9 mouse cellular contexts compared by ENCODE assay signal in the genomic region with DNA sequence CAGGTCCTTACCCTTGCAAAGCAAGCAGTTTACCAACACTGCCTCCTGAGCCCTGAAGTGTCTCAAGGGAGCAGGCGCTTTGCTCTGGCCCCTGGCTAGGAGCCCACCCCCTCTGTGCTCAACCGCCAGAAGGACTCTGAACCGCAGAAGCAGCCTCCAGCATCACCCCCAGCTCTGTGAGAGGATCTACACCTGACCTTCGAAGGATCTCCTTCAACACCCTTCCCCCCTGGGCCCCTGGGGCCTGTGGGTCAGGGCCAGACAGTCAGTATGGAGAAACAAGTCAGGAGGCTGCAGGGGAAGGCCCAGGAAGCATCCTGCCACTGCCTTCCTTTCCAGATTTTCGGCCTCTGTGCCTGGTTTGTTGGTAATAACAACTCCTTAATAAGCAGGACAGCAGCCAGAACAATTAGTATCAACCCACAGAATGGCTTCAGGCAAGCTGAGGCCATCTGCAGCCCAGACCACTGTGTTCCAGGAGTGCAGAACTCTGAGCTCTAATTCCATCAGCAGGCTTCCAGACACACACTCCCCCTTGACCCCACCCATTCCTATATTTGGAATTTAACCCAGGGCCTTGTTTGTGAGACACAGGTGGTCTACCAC. TPM values are rescaled to one million over a fixed set of nuclear protein-coding genes. Genes with fewer than 3 reads are reported as not detected.
DNase-seq lines count a peak whose midpoint lies in the region; ATAC-seq and TF ChIP-seq lines count a peak whose summit lies in the region.
"Had no signal": no experiment of that assay in that cellular context is flagged by ENCODE, and none has a peak within 500 bp of the region (broad histone marks: within the 10 kb centered on the region; RNA-seq: fewer than 3 reads in every experiment).

No protein-coding gene starts in this region.

- no peak for TF ChIP-seq POLR2A in brain, embryonic 14.5 days (IDR thresholded peaks at IDR 0.05; ENCODE audit: borderline replicate concordance, extremely low read depth, insufficient read depth, insufficient read length, poor library complexity, severe bottlenecking)

- no peak overlapping the region for H3K4me2 ChIP-seq in kidney, embryonic 15.5 days
- H3K4me2 ChIP-seq in intestine, embryonic 16.5 days (ENCODE audit: low read depth, low read length), result no peak overlapping the region
- peak overlapping the region; percentile 8; the same call in 1 of the 2 replicates for H3K4me2 ChIP-seq in liver, embryonic 14.5 days (ENCODE audit: low read depth)

- H3K9ac ChIP-seq in kidney, embryonic 15.5 days, result no peak overlapping the region
- H3K9ac ChIP-seq in intestine, embryonic 16.5 days (ENCODE audit: low read depth, low read length), result 0 out of 2 replicates have a peak overlapping the region, but pooled peaks have one; percentile 32
- H3K9ac ChIP-seq in liver, embryonic 14.5 days (replicated peaks), result no peak overlapping the region

- no peak overlapping the region for H3K27ac ChIP-seq in kidney, embryonic 15.5 days
- 0 out of 2 replicates have a peak overlapping the region, but pooled peaks have one; percentile 7 for H3K27ac ChIP-seq in intestine, embryonic 16.5 days (ENCODE audit: low read length)
- no peak overlapping the region for H3K27ac ChIP-seq in liver, embryonic 14.5 days

- H3K9me3 ChIP-seq in kidney, embryonic 15.5 days (replicated peaks), result no peaks in the 10 kb centered on the region
- H3K9me3 ChIP-seq in intestine, embryonic 16.5 days (ENCODE audit: control insufficient read depth, low read length), result no peaks in the 10 kb centered on the region
- H3K9me3 ChIP-seq in liver, embryonic 14.5 days (ENCODE audit: control insufficient read depth, low read length), result no peaks in the 10 kb centered on the region

- peaks cover 20% of the 10 kb centered on the region for H3K36me3 ChIP-seq in kidney, embryonic 15.5 days
- no peaks in the 10 kb centered on the region for H3K36me3 ChIP-seq in intestine, embryonic 16.5 days (ENCODE audit: control insufficient read depth, insufficient read depth, low read length)
- no peaks in the 10 kb centered on the region for H3K36me3 ChIP-seq in liver, embryonic 14.5 days (replicated peaks; ENCODE audit: control insufficient read depth, insufficient read depth, low read depth)

- H3K4me3 ChIP-seq in kidney, embryonic 15.5 days (replicated peaks), result no peak overlapping the region
- H3K4me3 ChIP-seq in intestine, embryonic 16.5 days (ENCODE audit: low read length), result no peak overlapping the region
- no peak overlapping the region for H3K4me3 ChIP-seq in liver, embryonic 14.5 days (ENCODE audit: insufficient read depth in 1 of 2, low read depth in 2 of 2, low read length in 2 of 2)

- DNase-seq in kidney, adult 8-10 months, result peak; percentile 45 to 53
- peak; percentile 9 for DNase-seq in brain, embryonic 14.5 days (ENCODE audit: low read depth)
- DNase-seq in liver, embryonic 14.5 days (ENCODE audit: low read depth in 3 of 3, low spot score in 3 of 3), result no peak
- no peak for DNase-seq in gastrocnemius, adult 8-10 months (ENCODE audit: low spot score in 2 of 2)
- no peak for DNase-seq in retina, embryonic 14.5 days (ENCODE audit: low spot score)
- no peak for DNase-seq in gastrocnemius, adult 18-20 months (ENCODE audit: low spot score)
- DNase-seq: adrenal gland, adult 2 months had no signal

- no peak for ATAC-seq in kidney, embryonic 15.5 days (replicated peaks; ENCODE audit: low FRiP score)
- no peak for ATAC-seq in intestine, embryonic 16.5 days
- no peak for ATAC-seq in liver, embryonic 14.5 days (ENCODE audit: insufficient read depth)

- peaks cover 26% of the 10 kb centered on the region for H3K4me1 ChIP-seq in kidney, embryonic 15.5 days
- peaks cover 6% of the 10 kb centered on the region; the same call in 1 of the 2 replicates for H3K4me1 ChIP-seq in intestine, embryonic 16.5 days (ENCODE audit: control insufficient read depth, insufficient read depth, low read length)
- peaks cover 0 to 7% of the 10 kb centered on the region in 2 experiments; a peak in 2 of 4 replicates for H3K4me1 ChIP-seq in liver, embryonic 14.5 days (replicated peaks; ENCODE audit: control insufficient read depth in 2 of 2, insufficient read depth in 2 of 2, low read length in 1 of 2)

- 62% methylated on average over 5 of the region's 5 CpGs for WGBS in kidney, embryonic 15.5 days
- 49% methylated on average over 5 of the region's 5 CpGs for WGBS in intestine, embryonic 16.5 days
- 63% methylated on average over 5 of the region's 5 CpGs for WGBS in liver, embryonic 14.5 days (ENCODE audit: insufficient replicate concordance)

- H3K27me3 ChIP-seq in kidney, embryonic 15.5 days, result 0 out of 2 replicates have a peak, but pooled peaks cover 2% of the 10 kb centered on the region
- no peaks in the 10 kb centered on the region for H3K27me3 ChIP-seq in intestine, embryonic 16.5 days (replicated peaks; ENCODE audit: control insufficient read depth, insufficient read depth, low read length)
- no peaks in the 10 kb centered on the region for H3K27me3 ChIP-seq in liver, embryonic 14.5 days (ENCODE audit: control insufficient read depth, insufficient read depth, low read length)

- TF ChIP-seq CTCF in brain, embryonic 14.5 days (IDR thresholded peaks at IDR 0.05; ENCODE audit: borderline replicate concordance, extremely low read depth, insufficient read depth, insufficient read length), result no peak
- TF ChIP-seq CTCF in liver, embryonic 14.5 days (IDR thresholded peaks at IDR 0.05; ENCODE audit: low read depth), result no peak

- no peak for TF ChIP-seq EP300 in liver, embryonic 14.5 days (IDR thresholded peaks at IDR 0.05; ENCODE audit: low read depth)

RNA-seq across cellular contexts. Expression of a gene that starts 7.6 kb away (rescaled TPM):
- polyA plus RNA-seq in kidney, embryonic 15.5 days (2015; fragmentation: Nextera tagmentation; extraction: Ambion mirVana), result 49.9 and 50.6 TPM in 2 replicates
- polyA plus RNA-seq in brain, embryonic 14.5 days (2012; rRNA removed), result 27.9 and 30.7 TPM in 2 replicates
- polyA plus RNA-seq in intestine, embryonic 16.5 days (2015; fragmentation: Nextera tagmentation; extraction: Ambion mirVana), result 74.1 and 89.4 TPM in 2 replicates
- polyA plus RNA-seq in liver, embryonic 14.5 days (2012; rRNA removed), result 26.1 and 30.4 TPM in 2 replicates
- polyA plus RNA-seq in liver, embryonic 14.5 days (2014; fragmentation: Nextera tagmentation; extraction: Ambion mirVana), result 39.8 and 47.3 TPM in 2 replicates
- 10 to 100 TPM in 3 of 4 experiments, 1 to 10 TPM in 1; 8.4 to 16.5 (median 11.7) TPM for total RNA-seq in gastrocnemius, adult 8-10 months (2022)
- total RNA-seq in gastrocnemius, adult 18-20 months (2021), result 10 to 100 TPM in 1 of 2 experiments, 1 to 10 TPM in 1; 8.8 to 12.4 TPM

RNA-seq across cellular contexts. Expression of a gene that starts 7.6 kb away (rescaled TPM):
- 39.0 and 40.6 TPM in 2 replicates for polyA plus RNA-seq in kidney, embryonic 15.5 days (2015; fragmentation: Nextera tagmentation; extraction: Ambion mirVana)
- 37.6 and 51.0 TPM in 2 replicates for polyA plus RNA-seq in brain, embryonic 14.5 days (2012; rRNA removed)
- polyA plus RNA-seq in intestine, embryonic 16.5 days (2015; fragmentation: Nextera tagmentation; extraction: Ambion mirVana), result 37.2 and 38.7 TPM in 2 replicates
- 8.6 and 15.8 TPM in 2 replicates for polyA plus RNA-seq in liver, embryonic 14.5 days (2012; rRNA removed)
- polyA plus RNA-seq in liver, embryonic 14.5 days (2014; fragmentation: Nextera tagmentation; extraction: Ambion mirVana), result 14.7 and 16.1 TPM in 2 replicates
- 10 to 100 TPM; 18.0 to 22.5 (median 20.7) TPM for total RNA-seq in gastrocnemius, adult 8-10 months (2022)
- total RNA-seq in gastrocnemius, adult 18-20 months (2021), result 10 to 100 TPM; 19.3 to 20.3 TPM

RNA-seq across cellular contexts. Expression of a gene that starts 18.6 kb away (rescaled TPM):
- polyA plus RNA-seq in kidney, embryonic 15.5 days (2015; fragmentation: Nextera tagmentation; extraction: Ambion mirVana), result 53.7 and 55.2 TPM in 2 replicates
- 16.3 and 22.5 TPM in 2 replicates for polyA plus RNA-seq in brain, embryonic 14.5 days (2012; rRNA removed)
- 110 and 131 TPM in 2 replicates for polyA plus RNA-seq in intestine, embryonic 16.5 days (2015; fragmentation: Nextera tagmentation; extraction: Ambion mirVana)
- polyA plus RNA-seq in liver, embryonic 14.5 days (2012; rRNA removed), result 15.5 and 18.7 TPM in 2 replicates
- polyA plus RNA-seq in liver, embryonic 14.5 days (2014; fragmentation: Nextera tagmentation; extraction: Ambion mirVana), result 37.7 and 37.9 TPM in 2 replicates
- total RNA-seq in gastrocnemius, adult 8-10 months (2022), result 1 to 10 TPM; 7.2 to 9.1 (median 8.4) TPM
- total RNA-seq in gastrocnemius, adult 18-20 months (2021), result 1 to 10 TPM; 7.4 to 8.1 TPM

RNA-seq across cellular contexts. Expression of a gene that starts 51.7 kb away (rescaled TPM):
- polyA plus RNA-seq in kidney, embryonic 15.5 days (2015; fragmentation: Nextera tagmentation; extraction: Ambion mirVana), result 67.7 and 72.5 TPM in 2 replicates
- 27.3 and 32.9 TPM in 2 replicates for polyA plus RNA-seq in brain, embryonic 14.5 days (2012; rRNA removed)
- 46.4 and 51.7 TPM in 2 replicates for polyA plus RNA-seq in intestine, embryonic 16.5 days (2015; fragmentation: Nextera tagmentation; extraction: Ambion mirVana)
- 8.4 and 10.0 TPM in 2 replicates for polyA plus RNA-seq in liver, embryonic 14.5 days (2012; rRNA removed)
- polyA plus RNA-seq in liver, embryonic 14.5 days (2014; fragmentation: Nextera tagmentation; extraction: Ambion mirVana), result 22.3 and 22.8 TPM in 2 replicates
- 1 to 10 TPM; 3.7 to 4.5 (median 4.0) TPM for total RNA-seq in gastrocnemius, adult 8-10 months (2022)
- total RNA-seq in gastrocnemius, adult 18-20 months (2021), result 1 to 10 TPM; 3.3 to 4.1 TPM

Comparison
In these comparisons a context has a peak if more than half of its experiments do, and no peak if none do; other contexts are left out.
1. DNase-seq: peak in kidney, adult 8-10 months (2 of 2) and brain, embryonic 14.5 days (single experiment); none in liver, embryonic 14.5 days (0 of 3), gastrocnemius, adult 8-10 months (0 of 2), retina, embryonic 14.5 days (single experiment) and gastrocnemius, adult 18-20 months (single experiment).